Mouse (Mus musculus) frontal cortex, postnatal 10 days (tissue): ENCODE results near the gene Fgf4.

Source experiments
- DNase-seq, 2 experiments: peaks; one replicate each; pipeline ENCODE4 v3.0.0; 2022; ENCODE audit warnings: low spot score in 2 of 2, mixed read lengths in 1 of 2

Gene Fgf4

GRCm38 (mm10) chr7:144847067-144847466 lies at the start of gene Fgf4:
Gene Fgf4, plus strand, starts transcription at chr7:144847367.
- no peak for DNase-seq

DNA sequence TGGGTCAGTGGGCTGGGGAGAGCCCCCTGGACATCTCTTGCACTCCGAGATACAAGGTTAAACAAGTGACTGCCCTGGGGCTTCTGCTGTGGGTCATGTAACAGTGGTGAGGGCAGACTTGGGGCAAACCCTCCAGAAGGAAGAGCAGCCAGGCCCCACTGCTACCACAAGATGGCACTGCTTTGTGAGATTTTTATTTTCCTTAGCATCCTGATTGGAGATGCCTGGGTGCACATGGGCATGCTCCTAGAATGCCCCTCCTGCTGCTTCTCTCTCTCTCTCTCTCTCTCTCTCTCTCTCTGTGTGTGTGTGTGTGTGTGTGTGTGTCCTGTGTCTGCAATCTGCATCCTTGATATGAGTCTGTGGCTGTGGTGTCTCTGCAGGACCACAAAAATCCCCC lies 48.7 kb upstream of the Fgf4 start:
- peak in 1 of 2 experiments; percentile 19 for DNase-seq

DNA sequence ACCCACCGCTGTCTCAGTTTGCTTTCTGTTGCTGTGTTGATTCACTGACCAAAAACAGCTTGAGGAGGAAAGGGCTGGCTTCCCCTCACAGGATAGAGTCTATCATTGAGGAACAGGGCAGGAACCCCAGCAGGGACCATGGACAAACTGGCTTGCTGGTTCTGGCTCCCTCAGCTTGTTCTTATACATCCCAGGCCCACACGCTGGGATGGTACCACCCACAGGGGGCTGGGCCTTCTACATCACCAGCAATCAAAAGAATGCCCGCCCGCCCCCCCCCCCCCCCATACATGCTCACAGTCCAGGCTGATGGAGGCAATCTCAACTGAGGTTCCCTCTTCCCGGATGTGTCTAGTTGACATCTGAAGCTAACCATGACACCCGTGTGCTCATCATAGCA lies 40.1 kb upstream of the Fgf4 start:
- no peak for DNase-seq

DNA sequence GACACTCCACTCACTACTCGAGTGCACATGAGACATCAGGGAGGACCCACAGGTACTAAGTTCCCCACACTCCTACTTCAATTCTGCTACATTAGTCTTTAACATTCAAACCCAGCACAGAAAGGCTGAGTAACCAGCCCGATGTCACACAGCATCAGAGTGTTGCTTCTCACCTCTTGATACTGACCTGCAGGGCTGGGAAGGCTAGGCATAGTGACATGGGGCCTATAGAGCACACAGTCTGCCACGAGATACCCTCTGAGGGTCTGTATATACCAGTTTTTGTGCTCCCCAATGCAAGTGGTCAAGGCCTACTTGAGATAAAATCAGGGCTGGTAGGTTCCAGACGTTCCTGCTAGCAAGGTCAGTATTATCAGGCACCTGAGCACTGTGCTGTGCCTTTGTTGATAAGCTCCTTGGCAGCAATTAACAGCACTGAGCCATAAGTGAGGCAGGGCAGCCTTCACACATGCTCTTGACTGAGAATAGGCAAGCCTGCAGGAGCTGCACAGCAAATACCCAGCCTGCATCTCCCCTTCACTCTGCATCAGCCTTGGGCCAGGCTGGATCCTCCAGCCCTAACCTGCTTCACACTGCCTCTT lies 39.1 kb upstream of the Fgf4 start:
- no peak for DNase-seq

DNA sequence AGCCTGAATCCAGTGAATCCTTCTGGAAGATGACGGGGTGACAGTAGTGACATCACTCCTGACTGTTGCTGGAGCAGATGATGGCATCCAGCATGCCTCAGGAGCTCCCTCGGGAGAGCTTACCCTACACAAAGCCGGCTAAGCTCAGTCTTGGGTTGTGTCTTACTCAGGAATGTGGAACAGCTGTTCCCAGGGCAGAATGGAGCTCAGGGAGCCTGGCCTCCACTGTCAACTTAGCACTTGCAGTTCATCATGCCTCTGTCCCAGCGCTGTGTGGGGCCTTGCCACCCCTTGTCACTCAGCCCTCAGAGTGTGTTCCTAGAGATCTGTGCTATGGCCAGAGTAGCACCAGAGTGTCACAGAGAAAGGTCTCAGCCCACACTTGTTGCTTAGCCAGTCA lies 35.6 kb upstream of the Fgf4 start:
- no peak for DNase-seq

DNA sequence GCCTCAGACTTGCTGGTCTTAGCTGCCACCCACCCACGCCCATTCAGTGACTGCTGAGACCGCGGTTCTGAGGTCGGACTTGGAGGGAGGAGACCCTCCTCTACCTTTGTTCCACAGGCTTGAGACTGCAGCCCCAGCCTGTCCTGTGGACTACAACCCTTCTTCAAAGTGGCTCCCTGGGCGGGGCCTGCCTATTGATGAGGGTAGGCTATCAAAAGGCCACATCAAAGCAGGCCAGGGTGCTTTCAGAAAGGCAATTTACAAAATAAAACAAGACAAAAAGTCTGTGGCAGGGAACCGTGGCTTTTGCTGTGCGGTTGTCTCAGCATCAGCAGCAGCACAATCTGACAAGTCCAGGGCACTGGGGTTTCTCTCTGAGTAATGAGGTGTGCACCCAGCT lies 25.3 kb upstream of the Fgf4 start:
- no peak for DNase-seq

DNA sequence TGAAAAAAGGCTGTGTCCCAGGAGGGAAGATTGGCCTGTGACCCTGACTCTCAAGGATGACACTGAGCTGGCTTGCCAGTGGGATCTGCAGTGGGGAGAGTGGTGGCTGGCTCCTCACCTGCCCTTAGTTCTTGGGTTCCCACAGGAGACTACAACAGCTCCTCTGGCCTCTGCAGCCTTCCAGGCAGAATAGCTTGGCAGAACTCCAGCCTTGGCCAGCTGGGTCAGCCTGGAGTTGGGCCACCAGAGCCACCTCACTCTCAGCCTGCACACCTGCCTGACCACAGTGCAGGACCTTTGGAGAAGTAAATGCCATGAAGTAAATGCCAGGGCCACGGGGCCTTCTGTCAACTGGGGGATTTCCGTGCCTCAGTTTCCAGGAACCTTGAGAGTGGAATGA lies 23.2 kb upstream of the Fgf4 start:
- no peak for DNase-seq

DNA sequence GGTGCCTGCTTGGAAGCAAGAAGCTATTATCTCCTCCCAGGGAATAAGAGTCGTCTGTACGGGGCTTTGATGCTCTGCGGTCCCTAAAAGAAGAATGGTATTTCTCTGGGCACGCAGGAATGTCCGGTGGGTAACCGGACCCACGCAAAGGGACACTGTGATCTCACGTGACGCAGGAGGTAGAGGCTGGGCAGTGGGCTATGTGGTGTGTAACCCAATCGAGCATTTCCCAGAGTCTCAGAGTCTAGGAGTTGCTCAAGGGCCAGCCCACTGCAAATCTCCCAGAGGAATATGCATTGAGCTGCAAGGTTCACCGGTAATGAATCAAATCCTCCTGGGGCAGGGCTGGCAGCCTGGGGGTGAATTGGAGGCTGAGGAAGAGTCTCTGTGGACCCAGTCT lies 18.8 kb upstream of the Fgf4 start:
- no peak for DNase-seq

DNA sequence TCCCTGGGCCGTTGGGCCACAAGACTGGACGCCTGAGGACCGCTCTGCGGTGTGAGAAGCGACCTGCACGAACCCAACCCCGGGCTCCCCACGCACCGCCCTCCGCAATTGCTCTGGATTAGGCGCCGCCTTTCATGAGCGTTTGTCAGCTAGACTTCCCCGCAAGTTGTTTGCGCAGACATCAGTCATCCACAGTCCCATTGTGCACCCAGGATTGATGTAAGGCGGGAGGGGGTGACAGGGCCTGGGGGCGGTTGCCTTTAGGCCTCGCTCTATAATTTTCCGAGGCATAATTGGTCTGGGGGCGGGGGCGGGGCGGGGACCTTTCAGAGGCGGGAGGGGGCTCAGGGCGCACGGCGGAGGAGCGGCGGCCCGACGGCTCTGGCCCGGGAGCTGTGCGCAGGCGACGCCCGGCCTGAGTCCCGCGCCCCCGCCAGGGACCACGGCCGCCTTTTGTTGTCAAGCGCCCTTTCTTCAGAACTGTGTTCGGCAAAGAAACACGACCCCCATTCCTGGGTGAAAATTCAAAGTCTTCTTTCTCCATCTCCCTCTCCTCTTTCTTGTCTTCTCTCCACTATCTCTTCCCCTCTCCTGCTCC lies 9.2 kb upstream of the Fgf4 start, which contains the start of gene Fgf3:
Gene Fgf3, plus strand, starts transcription at position 193 of the 598 bp plus-strand sequence.
- DNase-seq: no peak

DNA sequence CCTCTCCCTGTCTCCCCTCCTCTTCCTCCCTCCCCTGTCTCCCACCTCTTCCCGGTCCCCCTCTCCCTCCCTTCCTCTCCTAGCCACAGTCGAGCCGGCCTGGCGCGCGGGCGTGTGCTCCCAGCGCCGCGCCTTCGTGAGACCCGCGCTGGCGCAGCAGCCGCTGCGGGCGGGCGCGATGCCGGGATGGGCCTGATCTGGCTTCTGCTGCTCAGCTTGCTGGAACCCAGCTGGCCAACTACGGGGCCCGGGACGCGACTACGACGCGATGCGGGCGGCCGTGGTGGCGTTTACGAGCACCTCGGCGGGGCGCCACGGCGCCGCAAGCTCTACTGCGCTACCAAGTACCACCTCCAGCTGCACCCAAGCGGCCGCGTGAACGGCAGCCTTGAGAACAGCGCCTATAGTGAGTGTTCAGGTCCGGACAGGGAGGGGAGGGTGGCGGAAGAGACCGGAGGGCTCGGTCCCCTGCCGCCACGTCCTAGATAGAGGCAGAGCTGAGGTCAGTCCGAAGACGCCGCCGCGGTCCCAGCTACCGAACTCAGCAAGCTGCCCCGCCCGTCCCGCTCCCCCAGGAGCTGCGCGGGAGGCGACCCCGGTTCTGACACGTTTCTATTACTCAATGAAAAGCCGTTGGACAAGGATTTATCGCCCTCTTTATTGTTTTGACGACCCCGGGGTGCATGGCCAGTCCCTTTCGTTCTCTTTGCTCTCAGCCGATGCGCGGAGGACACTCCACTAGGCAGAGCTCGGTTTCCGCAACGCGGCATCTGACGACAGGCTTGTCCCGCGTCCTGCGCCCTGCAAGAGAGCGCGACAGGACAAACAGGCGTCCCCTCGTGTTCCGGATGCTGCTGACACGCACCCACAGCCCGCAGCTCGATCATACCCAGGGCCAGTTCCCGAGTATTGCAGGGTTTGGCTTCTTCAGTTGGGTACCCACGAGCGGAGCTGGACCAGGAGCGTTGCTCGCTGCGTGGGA lies 8.4 kb upstream of the Fgf4 start:
- DNase-seq: no peak

- no peak for DNase-seq
Observed at GRCm38 (mm10) chr7:144846158-144846557, 1.0 kb upstream of the Fgf4 start.

- DNase-seq: no peak
Observed at GRCm38 (mm10) chr7:144851321-144851720, 4.2 kb downstream of the Fgf4 start.

DNA sequence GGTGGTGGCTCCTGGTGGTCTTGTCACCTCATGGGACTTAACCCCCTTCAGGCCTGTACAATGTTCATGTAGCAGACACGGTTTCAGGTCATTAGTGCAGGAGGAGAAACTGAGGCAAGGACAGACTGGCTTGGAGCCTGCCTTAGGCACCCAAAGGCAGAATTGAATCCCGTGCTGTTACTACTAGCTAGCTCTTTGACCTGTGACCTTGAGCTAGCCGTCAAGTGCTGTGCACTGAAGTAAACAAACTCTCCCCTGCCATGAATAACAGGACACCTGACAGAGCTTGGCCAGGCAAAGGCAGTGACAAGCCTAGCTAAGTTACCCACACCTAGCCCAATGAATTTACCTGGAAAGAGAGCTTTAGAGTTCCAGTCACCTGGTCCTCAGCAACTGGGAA lies 7.8 kb downstream of the Fgf4 start:
- no peak for DNase-seq

GRCm38 (mm10) chr7:144857158-144857557 lies 10.0 kb downstream of the Fgf4 start:
- DNase-seq: no peak

GRCm38 (mm10) chr7:144857826-144858342 lies 10.7 kb downstream of the Fgf4 start:
- DNase-seq: no peak

DNA sequence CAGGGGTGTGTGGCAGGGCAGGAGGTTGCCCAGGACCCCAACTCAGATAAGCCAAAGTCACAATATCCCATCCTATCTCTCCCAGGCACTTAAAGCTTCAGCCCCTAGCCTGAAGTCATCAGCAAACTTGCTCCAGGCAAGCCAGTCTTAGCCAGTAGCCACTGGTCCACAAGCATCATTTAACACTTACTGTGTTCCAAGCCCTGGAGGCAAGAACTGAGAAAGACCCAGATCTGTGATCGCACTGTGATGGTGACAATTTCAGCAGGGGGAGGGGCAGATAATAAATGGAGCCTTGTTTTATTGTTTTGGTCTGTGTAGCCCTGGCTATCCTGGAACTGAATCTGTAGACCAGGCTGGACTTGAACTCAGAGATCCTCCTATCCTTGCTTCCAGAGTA lies 11.5 kb downstream of the Fgf4 start:
- DNase-seq: no peak

GRCm38 (mm10) chr7:144861056-144861768 lies 14.0 kb downstream of the Fgf4 start:
- no peak for DNase-seq

DNA sequence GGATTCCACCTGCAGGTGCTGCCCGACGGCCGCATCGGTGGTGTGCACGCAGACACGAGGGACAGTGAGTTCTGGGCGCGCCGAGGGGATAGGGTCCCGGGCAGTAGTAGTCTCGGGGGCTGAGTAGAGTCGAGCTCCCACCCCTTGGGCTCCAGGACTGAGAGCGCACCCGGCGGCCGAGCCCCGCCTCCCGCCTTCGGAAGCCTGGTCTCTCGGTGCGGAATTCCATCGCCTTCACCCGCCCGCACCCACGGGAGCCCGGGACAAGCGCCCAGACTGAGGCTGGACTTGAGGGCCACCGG lies 14.6 kb downstream of the Fgf4 start:
- no peak for DNase-seq

GRCm38 (mm10) chr7:144862126-144862525 lies 15.0 kb downstream of the Fgf4 start:
- no peak for DNase-seq

- no peak for DNase-seq
Observed at GRCm38 (mm10) chr7:144862712-144863111, 15.5 kb downstream of the Fgf4 start.

DNA sequence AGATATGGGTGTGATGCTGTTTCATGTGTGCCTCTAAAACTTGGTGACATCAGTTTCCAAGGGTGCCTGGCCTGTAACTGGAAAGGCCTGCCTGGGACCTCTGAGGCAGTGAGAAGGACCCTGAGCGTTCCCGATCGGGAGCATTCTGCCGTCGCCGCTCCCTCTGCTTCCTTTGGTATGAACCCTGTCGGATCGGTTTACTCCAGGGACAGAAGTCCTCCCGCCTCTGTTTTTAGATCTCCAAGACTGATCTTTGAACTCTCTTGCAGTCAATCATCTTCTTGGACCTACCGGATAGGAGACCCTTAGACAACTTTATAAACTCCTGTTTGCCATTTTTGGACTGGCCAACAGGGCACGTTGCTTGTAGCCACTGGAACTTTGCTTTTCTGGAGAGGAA lies 16.0 kb downstream of the Fgf4 start:
- DNase-seq: no peak

GRCm38 (mm10) chr7:144864160-144864670 lies 17.0 kb downstream of the Fgf4 start:
- no peak for DNase-seq
